Mouse (Mus musculus) hindbrain, embryonic 11.5 days (tissue): ENCODE measurements around the gene Fchsd2. TPM values are rescaled to one million over a fixed set of nuclear protein-coding genes. Genes with fewer than 3 reads are reported as not detected.
"Not testable (repeated sequence)": the region's sequence is repeated elsewhere in the genome, so short reads cannot be mapped to it uniquely, and the experiment has no call there.

Source experiments
- ATAC-seq: fragments of 200-750 bp; cut with Nextera tagmentation; 2 replicates; pipeline ENCODE4 v1.8.0; 2017; ENCODE audit warnings: mild to moderate bottlenecking, moderate TSS enrichment, moderate library complexity; ENCODE audit not compliant: low FRiP score
- DNase-seq: peaks from one replicate; pipeline ENCODE4 v3.0.0-alpha.2; 2015; ENCODE audit warnings: low spot score
- H3K27ac ChIP-seq: fragments of 300-500 bp; sonication (generic); 2 replicates; pipeline ENCODE4 v1.5.1; 2014; ENCODE audit warnings: mild to moderate bottlenecking, low read depth, low read length
- H3K27me3 ChIP-seq: fragments of 300-500 bp; sonication (generic); 2 replicates; pipeline ENCODE4 v1.6.1; 2014; ENCODE audit warnings: mild to moderate bottlenecking, low read length, moderate library complexity, mixed read lengths; ENCODE audit not compliant: control insufficient read depth, insufficient read depth
- H3K36me3 ChIP-seq: fragments of 300-500 bp; sonication (generic); 2 replicates; pipeline ENCODE4 v1.6.1; 2014; ENCODE audit warnings: mild to moderate bottlenecking, low read length, moderate library complexity, mixed read lengths; ENCODE audit not compliant: control insufficient read depth, insufficient read depth
- H3K4me1 ChIP-seq: fragments of 300-500 bp; sonication (generic); replicated peaks from 2 replicates; pipeline ENCODE4 v1.6.1; 2014; ENCODE audit warnings: low read length, mixed read lengths; ENCODE audit not compliant: control insufficient read depth, insufficient read depth
- H3K4me2 ChIP-seq: fragments of 300-500 bp; sonication (generic); replicated peaks from 2 replicates; pipeline ENCODE4 v1.6.1; 2014; ENCODE audit warnings: mild to moderate bottlenecking, low read depth, low read length
- H3K4me3 ChIP-seq: fragments of 300-500 bp; sonication (generic); 2 replicates; pipeline ENCODE4 v1.5.1; 2014; ENCODE audit warnings: low read depth, low read length
- H3K9ac ChIP-seq: fragments of 300-500 bp; sonication (generic); 2 replicates; pipeline ENCODE4 v1.6.1; 2014; ENCODE audit warnings: low read depth, low read length
- H3K9me3 ChIP-seq: fragments of 300-500 bp; sonication (generic); 2 replicates; pipeline ENCODE4 v1.6.1; 2016; ENCODE audit warnings: low read length; ENCODE audit not compliant: control insufficient read depth
- WGBS: fragments of 180-500 bp; shearing (Covaris S2); extraction: QIAGEN DNeasy Blood & Tissue Kit; methylation state at CpG from one replicate; pipeline ENCODE4 v1.1.7; 2014; 5-methylcytosine and 5-hydroxymethylcytosine counted together
- polyA plus RNA-seq: library from polyadenylated mRNA; unstranded; fragments of >200 nt; fragmentation: Nextera tagmentation; extraction: Ambion mirVana; gene quantifications from 2 replicates; pipeline ENCODE4 v1.2.1, GENCODE M21; 2014

Fchsd2 gene
- polyA plus RNA-seq, 1 experiment from 2014 or later: 34.5 TPM

DNA sequence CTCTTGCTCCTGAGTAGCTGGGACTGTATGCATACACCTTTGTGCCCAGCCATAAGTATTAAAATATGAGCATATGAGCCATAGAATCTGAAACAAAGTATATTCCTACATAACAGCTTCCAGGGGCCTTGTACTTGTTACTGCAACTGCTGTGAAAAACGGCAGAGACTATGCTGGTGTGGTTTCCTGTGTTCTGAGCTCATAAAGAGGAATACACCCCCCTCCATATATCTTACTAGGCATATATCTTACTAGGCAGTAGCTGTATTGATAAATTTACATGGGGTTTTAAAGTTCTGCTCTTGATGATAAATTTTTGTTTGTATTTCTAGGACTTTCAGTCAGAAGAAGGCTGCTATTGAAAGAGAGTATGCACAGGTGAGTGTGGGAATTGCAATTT lies 46.2 kb downstream of the Fchsd2 start:
- H3K9ac ChIP-seq: no peak overlapping the region
- 85% methylated on average over 1 of the region's 1 CpGs for WGBS
- no peaks in the 10 kb centered on the region for H3K36me3 ChIP-seq
- H3K27ac ChIP-seq: no peak overlapping the region
- H3K4me2 ChIP-seq: no peak overlapping the region
- H3K27me3 ChIP-seq: no peaks in the 10 kb centered on the region
- H3K4me3 ChIP-seq: no peak overlapping the region
- H3K9me3 ChIP-seq: no peaks in the 10 kb centered on the region
- DNase-seq: no peak
- H3K4me1 ChIP-seq: no peaks in the 10 kb centered on the region
- no peak for ATAC-seq

DNA sequence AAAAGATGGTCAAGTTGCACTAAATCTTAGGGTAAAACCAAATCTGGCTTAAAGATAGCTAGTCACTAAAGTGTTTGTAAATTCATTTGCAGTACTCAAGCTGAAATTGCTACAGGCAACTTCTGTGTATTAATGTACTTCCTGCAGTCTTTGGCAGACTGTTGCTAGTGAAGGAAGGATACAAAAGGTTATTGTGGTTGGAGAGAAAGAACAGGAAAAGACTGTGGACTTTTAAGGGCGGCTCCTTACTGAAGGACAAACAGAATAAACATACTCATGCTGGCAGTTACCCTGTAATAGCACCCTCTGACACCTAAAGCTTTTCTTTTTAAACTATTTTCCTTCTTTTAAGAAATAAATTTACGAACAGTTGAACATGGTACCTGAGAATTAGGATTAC lies 50.2 kb downstream of the Fchsd2 start:
- no peak for DNase-seq
- no peaks in the 10 kb centered on the region for H3K27me3 ChIP-seq
- no peak overlapping the region for H3K9ac ChIP-seq
- no peak overlapping the region for H3K27ac ChIP-seq
- ATAC-seq: no peak
- H3K36me3 ChIP-seq: no peaks in the 10 kb centered on the region
- no peak overlapping the region for H3K4me2 ChIP-seq
- no peaks in the 10 kb centered on the region for H3K4me1 ChIP-seq
- 83% methylated on average over 2 of the region's 2 CpGs for WGBS
- no peak overlapping the region for H3K4me3 ChIP-seq
- H3K9me3 ChIP-seq: no peaks in the 10 kb centered on the region

DNA sequence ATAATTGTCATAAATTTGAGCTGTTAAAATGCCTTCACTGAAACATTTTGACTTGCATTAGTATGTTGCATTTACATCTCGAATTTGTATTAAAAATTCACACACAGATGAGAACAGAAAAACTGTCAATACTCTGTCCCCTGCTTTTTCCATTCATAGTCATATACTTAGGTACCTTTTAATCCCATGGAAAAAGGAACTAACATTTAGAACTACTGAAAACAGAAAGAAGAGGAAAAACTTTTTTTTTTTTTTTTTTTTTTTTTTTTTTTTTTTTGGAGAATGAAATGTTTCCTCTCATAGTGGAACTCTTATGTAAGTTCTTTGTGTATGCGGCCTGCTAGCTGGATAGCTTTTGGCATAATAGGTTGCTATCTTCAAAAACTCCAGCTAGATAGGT lies 51.6 kb downstream of the Fchsd2 start:
- Histone ChIP-seq H3K9ac (no peak overlapping the region), H3K27ac (no peak overlapping the region), H3K36me3 (no peaks in the 10 kb centered on the region), H3K27me3 (no peaks in the 10 kb centered on the region), H3K4me1 (no peaks in the 10 kb centered on the region), H3K4me2 (no peak overlapping the region), H3K9me3 (no peaks in the 10 kb centered on the region), H3K4me3 (no peak overlapping the region)
- DNase-seq (no peak), ATAC-seq (no peak)
- 87% methylated on average over 2 of the region's 2 CpGs for WGBS

DNA sequence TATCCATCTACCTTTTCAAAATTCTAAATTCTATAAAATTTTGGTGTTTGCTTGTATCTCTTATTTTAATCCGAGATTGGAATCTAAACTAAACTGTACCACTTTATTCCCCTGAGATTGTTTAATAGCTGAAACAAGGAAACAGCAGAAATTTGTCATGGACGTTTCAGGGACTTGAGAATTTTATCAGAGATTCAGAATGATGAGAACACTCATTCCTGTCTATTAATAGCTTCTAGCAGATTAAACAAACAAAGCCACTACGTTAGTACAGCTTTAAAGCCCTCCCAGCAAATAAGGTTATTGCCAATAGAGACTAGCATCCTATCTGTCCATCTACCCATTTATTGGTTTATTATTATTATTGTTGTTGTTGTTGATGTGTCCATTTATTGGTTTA lies 56.4 kb downstream of the Fchsd2 start:
- WGBS: 88% methylated on average over 3 of the region's 3 CpGs
- Histone ChIP-seq H3K27me3 (no peaks in the 10 kb centered on the region), H3K9me3 (no peaks in the 10 kb centered on the region), H3K4me3 (no peak overlapping the region), H3K4me2 (no peak overlapping the region), H3K36me3 (no peaks in the 10 kb centered on the region), H3K9ac (no peak overlapping the region), H3K4me1 (no peaks in the 10 kb centered on the region), H3K27ac (no peak overlapping the region)
- ATAC-seq: no peak
- no peak for DNase-seq

DNA sequence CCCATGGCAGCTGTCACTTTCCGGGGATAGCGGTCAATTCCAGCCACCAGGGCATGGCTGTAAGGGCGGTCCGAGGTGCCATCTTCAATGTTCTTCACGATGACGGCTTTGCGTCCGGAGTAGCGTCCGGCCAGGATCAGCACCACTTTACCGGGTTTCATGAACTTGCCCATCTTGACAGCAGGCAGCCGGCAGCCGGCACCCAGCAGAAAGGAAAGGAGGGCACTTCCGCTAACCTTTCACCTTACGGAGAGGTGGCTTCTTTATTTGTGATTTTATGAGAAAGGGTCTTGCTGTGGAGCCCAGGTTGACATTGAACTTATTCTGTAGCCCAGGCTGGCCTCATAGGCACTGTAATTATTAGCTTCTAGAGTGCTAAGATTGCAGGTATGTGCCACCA lies 62.2 kb downstream of the Fchsd2 start:
- not testable (repeated sequence) for H3K9ac ChIP-seq, H3K4me1 ChIP-seq

DNA sequence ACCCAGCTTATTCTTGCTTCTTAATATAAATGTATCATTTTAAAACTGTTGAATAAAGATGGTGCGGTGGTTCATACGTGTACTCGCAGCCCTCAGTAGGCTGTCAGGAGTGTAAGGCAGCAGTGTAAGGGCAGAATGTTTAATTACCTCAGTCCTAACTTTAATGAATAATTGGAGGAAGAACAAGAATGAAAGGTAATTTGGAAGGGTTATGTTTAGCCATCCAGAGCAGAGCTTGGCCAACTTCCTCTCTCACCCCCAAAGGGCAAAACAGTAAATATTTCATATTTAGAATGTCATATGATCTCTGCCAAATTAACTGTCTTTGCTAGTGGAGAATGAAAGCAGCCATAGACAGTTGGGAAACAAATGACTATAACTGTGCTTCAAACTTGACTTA lies 62.6 kb downstream of the Fchsd2 start:
- Histone ChIP-seq H3K4me2 (no peak overlapping the region), H3K4me3 (no peak overlapping the region), H3K9ac (no peak overlapping the region), H3K36me3 (no peaks in the 10 kb centered on the region), H3K27ac (no peak overlapping the region), H3K4me1 (no peaks in the 10 kb centered on the region), H3K9me3 (no peaks in the 10 kb centered on the region), H3K27me3 (no peaks in the 10 kb centered on the region)
- 89% methylated on average over 3 of the region's 3 CpGs for WGBS
- DNase-seq: no peak
- no peak for ATAC-seq

More for the DNA sequence above, 62.2 kb downstream of the Fchsd2 start:
- H3K36me3 ChIP-seq, ATAC-seq, H3K9me3 ChIP-seq, H3K27me3 ChIP-seq, H3K4me2 ChIP-seq, H3K4me3 ChIP-seq, H3K27ac ChIP-seq, DNase-seq: not testable (repeated sequence)
- 95% methylated on average over 15 of the region's 15 CpGs for WGBS

DNA sequence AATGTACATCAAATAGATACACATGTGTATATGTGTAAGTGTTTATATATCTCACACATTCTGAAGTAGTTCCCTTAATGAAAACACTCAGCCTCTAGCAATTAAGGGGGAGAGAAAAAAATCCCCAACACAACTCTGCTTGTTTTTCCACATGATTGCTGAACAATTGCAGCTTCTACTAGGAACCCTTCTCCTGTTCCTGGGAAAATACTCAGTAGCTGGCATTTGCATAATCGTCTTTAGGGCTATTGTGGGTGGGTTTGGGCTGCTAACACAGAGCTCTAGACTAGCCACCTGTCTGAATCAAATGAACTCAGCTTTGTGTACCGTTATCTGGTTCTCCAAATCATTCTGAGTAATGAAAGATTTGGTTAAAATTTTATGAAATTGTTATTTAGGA lies 67.6 kb downstream of the Fchsd2 start:
- H3K9me3 ChIP-seq: no peaks in the 10 kb centered on the region
- ATAC-seq (no peak), DNase-seq (peak; percentile 18)
- H3K9ac ChIP-seq: no peak overlapping the region
- no peaks in the 10 kb centered on the region for H3K36me3 ChIP-seq
- no peak overlapping the region for H3K4me3 ChIP-seq
- WGBS: 42% methylated on average over 2 of the region's 2 CpGs
- H3K27me3 ChIP-seq: no peaks in the 10 kb centered on the region
- H3K27ac ChIP-seq: no peak overlapping the region
- H3K4me2 ChIP-seq: no peak overlapping the region
- H3K4me1 ChIP-seq: no peaks in the 10 kb centered on the region

DNA sequence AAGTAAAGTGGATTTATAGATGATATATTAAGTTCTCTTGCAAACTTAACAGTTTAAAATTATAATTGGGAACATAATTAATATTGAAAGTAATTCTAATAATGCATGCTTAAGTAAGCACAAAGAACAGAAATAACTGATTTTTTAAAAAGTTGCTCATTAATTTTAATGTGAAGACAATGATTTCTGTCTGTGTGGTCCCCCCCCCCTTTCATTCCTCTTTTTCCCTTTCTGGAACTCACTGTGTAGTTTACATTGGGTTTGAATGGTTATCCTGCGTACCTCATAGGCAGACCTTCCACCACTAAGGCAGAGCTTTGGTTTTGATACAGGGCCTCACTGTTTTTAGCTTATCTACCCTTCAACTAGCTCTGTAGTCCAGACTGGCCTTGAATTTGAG lies 70.1 kb downstream of the Fchsd2 start:
- no peak for ATAC-seq
- no peak overlapping the region for H3K4me3 ChIP-seq
- 96% methylated on average over 1 of the region's 1 CpGs for WGBS

DNA sequence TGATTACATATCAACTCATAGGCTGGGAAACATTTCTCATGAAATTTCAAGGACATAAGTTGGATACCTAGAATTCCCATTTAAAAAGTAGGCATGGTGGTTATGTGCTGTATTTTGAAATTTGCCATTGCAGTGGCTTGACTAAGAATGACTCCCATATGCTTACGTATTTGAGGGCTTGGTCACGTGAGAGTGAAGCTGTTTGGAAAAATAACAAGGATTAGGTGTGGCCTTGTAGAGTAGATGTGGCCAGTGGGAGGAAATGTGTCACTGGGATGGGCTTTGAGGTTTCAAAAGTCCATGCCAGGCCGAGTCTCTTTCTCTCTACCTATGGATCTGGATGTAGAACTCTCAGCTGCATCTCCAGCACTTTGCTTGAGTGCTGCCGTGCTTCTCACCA lies 71.2 kb downstream of the Fchsd2 start:
- WGBS: 85% methylated on average over 4 of the region's 4 CpGs
- Histone ChIP-seq H3K36me3 (no peaks in the 10 kb centered on the region), H3K9me3 (no peaks in the 10 kb centered on the region), H3K27me3 (no peaks in the 10 kb centered on the region), H3K4me3 (no peak overlapping the region), H3K9ac (no peak overlapping the region), H3K27ac (no peak overlapping the region), H3K4me1 (no peaks in the 10 kb centered on the region), H3K4me2 (no peak overlapping the region)
- DNase-seq: no peak
- no peak for ATAC-seq

More for the DNA sequence above, 70.1 kb downstream of the Fchsd2 start:
- no peak for DNase-seq
- Histone ChIP-seq H3K4me1 (no peaks in the 10 kb centered on the region), H3K27me3 (no peaks in the 10 kb centered on the region), H3K9ac (no peak overlapping the region), H3K4me2 (no peak overlapping the region), H3K9me3 (no peaks in the 10 kb centered on the region), H3K27ac (no peak overlapping the region), H3K36me3 (no peaks in the 10 kb centered on the region)
